In genomic region chr13:115138513-115138912, GRCm38 (mm10) we compare ENCODE assay signal across 32 mouse cellular contexts. TPM values are rescaled to one million over a fixed set of nuclear protein-coding genes. Genes with fewer than 3 reads are reported as not detected.
"Had no signal": no experiment of that assay in that cellular context is flagged by ENCODE, and none has a peak within 500 bp of the region (broad histone marks: within the 10 kb centered on the region; RNA-seq: fewer than 3 reads in every experiment).

No protein-coding gene starts in this region.

- H3K36me3 ChIP-seq: limb, embryonic 10.5 days; limb, embryonic 12.5 days; limb, embryonic 13.5 days; limb, embryonic 15.5 days; liver, embryonic 12.5 days; liver, embryonic 13.5 days; liver, embryonic 15.5 days; lung, embryonic 15.5 days; midbrain, embryonic 10.5 days; midbrain, embryonic 12.5 days; midbrain, embryonic 13.5 days; midbrain, embryonic 15.5 days had no signal

- ATAC-seq: liver, embryonic 12.5 days; liver, postnatal 0 days; lung, postnatal 0 days; midbrain, embryonic 13.5 days; midbrain, embryonic 15.5 days; midbrain, embryonic 16.5 days had no signal

- H3K4me2 ChIP-seq: limb, embryonic 12.5 days; limb, embryonic 13.5 days; limb, embryonic 15.5 days; liver, embryonic 11.5 days; liver, embryonic 12.5 days; liver, embryonic 13.5 days; liver, embryonic 15.5 days; lung, embryonic 14.5 days; lung, embryonic 15.5 days; midbrain, embryonic 11.5 days; midbrain, embryonic 12.5 days; midbrain, embryonic 13.5 days; midbrain, embryonic 15.5 days had no signal

- H3K9ac ChIP-seq: limb, embryonic 12.5 days; limb, embryonic 13.5 days; limb, embryonic 15.5 days; liver, embryonic 12.5 days; liver, embryonic 13.5 days; liver, embryonic 14.5 days; liver, embryonic 15.5 days; liver, postnatal 0 days; lung, embryonic 14.5 days; lung, embryonic 15.5 days; midbrain, embryonic 12.5 days; midbrain, embryonic 13.5 days; midbrain, embryonic 15.5 days had no signal

- H3K9me3 ChIP-seq: limb, embryonic 10.5 days; limb, embryonic 12.5 days; limb, embryonic 13.5 days; limb, embryonic 15.5 days; liver, embryonic 12.5 days; liver, embryonic 13.5 days; liver, embryonic 15.5 days; lung, embryonic 15.5 days; megakaryocyte, embryonic 14.5 days; midbrain, embryonic 10.5 days; midbrain, embryonic 12.5 days; midbrain, embryonic 13.5 days; midbrain, embryonic 15.5 days had no signal

- DNase-seq: left cerebral cortex, postnatal 4 days; liver; liver, embryonic 13.5 days; liver, postnatal 0 days; lung, adult 18-20 months; lung, adult 2 months; lung, embryonic 14.5 days; lung, postnatal 10 days; lung, postnatal 14 days; lung, postnatal 36 days; lung, postnatal 4 days; midbrain, embryonic 14.5 days had no signal

- H3K27ac ChIP-seq: limb, embryonic 10.5 days; limb, embryonic 12.5 days; limb, embryonic 13.5 days; limb, embryonic 15.5 days; liver, embryonic 12.5 days; liver, embryonic 13.5 days; liver, embryonic 14.5 days; liver, embryonic 15.5 days; lung, embryonic 15.5 days; macrophage; midbrain, embryonic 10.5 days; midbrain, embryonic 12.5 days; midbrain, embryonic 13.5 days; midbrain, embryonic 15.5 days had no signal

- H3K4me3 ChIP-seq: limb, embryonic 10.5 days; limb, embryonic 12.5 days; limb, embryonic 13.5 days; limb, embryonic 15.5 days; liver, embryonic 12.5 days; liver, embryonic 13.5 days; liver, embryonic 15.5 days; lung, embryonic 15.5 days; megakaryocyte, embryonic 14.5 days; midbrain, embryonic 10.5 days; midbrain, embryonic 12.5 days; midbrain, embryonic 13.5 days; midbrain, embryonic 15.5 days; myocyte had no signal

- H3K4me1 ChIP-seq: limb, embryonic 10.5 days; limb, embryonic 12.5 days; limb, embryonic 13.5 days; limb, embryonic 15.5 days; liver, embryonic 12.5 days; liver, embryonic 13.5 days; liver, embryonic 15.5 days; lung, embryonic 15.5 days; megakaryocyte, embryonic 14.5 days; midbrain, embryonic 10.5 days; midbrain, embryonic 12.5 days; midbrain, embryonic 13.5 days; midbrain, embryonic 15.5 days had no signal

- H3K27me3 ChIP-seq: limb, embryonic 12.5 days; limb, embryonic 13.5 days; limb, embryonic 15.5 days; liver, embryonic 12.5 days; liver, embryonic 13.5 days; liver, embryonic 15.5 days; lung, embryonic 15.5 days; megakaryocyte, embryonic 14.5 days; midbrain, embryonic 12.5 days; midbrain, embryonic 13.5 days; midbrain, embryonic 15.5 days had no signal

RNA-seq across cellular contexts. Expression of gene Gm49395, which starts 36.8 kb away (rescaled TPM):
- total RNA-seq: monocyte, adult 5-6 weeks had no signal
- polyA plus RNA-seq: macrophage had no signal
